Mouse (Mus musculus): ENCODE measurements at regions not wholly inside any gene's neighbourhood (a gene's known extent, or its start where the extent isn't known, plus 50 kb on each side); places are given as distances from the start of the nearest gene placed in this dataset.
"Not testable (repeated sequence)": the region's sequence is repeated elsewhere in the genome, so short reads cannot be mapped to it uniquely, and the experiment has no call there.

GRCm38 (mm10) chr1:64463715-64464290 is 68.6 kb upstream of the Creb1 start:
- DNase-seq (ENCODE audit: low spot score in 2 of 2): no peak

DNA sequence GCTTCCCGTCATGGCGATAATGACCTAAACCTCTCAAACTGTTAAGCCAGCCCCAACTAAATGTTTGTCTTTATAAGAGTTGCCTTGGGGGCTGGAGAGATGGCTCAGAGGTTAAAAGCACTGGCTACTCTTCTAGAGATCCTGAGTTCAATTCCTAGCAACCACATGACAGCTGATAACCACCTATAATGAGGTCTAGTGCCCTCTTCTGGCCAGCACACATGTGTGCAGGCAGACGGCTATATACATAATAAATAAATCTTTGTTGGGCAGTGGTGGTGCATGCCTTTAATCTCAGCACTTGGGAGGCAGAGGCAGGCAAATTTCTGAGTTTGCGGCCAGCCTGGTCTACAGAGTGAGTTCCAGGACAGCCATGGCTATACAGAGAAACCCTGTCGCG is 70.8 kb upstream of the Creb1 start:
- DNase-seq (ENCODE audit: low spot score in 2 of 2): not testable (repeated sequence)

GRCm38 (mm10) chr1:64457872-64458271 is 74.6 kb upstream of the Creb1 start:
- no peak for DNase-seq (ENCODE audit: low spot score in 2 of 2)

DNA sequence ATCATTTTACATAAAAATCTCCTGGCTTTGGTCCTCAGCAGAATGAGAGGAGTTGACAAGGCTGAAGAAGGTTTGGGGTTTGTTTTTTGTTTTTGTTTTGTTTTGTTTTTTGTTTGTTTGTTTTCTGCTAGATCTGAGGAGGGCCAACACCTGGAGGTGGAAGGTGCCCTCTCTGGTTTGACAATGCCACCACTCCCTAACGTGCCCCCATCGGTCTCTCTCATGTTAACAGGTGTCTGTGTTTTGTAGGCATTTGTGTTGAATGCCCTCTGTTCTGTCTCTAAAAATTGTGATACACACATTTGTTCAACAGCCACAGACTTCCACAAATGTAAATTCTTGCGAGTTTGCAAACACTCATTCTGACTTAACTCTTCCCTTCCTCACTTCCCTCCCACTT is 83.3 kb upstream of the Creb1 start:
- DNase-seq (ENCODE audit: low spot score in 2 of 2): no peak

GRCm38 (mm10) chr1:64448090-64448489 is 84.4 kb upstream of the Creb1 start:
- peak; percentile 47 to 77 for DNase-seq (ENCODE audit: low spot score in 2 of 2)

DNA sequence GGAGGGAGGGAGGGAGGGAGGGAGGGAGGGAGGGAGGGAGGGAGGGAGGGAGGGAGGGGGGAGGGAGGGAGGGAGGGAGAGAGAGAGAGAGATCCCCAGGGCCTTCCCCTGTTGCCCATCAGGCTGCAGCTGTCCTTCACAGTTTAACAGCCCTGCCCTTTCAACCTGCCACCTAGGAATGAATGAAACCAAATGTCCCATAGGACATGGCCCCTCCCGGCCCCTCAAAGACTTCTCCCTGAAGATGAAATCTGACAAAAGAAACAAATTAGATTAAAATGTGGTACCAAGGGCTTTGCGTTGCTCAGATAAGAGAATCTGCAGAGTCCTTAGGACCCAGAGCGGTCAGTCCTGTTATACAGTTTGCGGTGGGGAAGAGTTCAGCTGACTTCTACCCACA is 86.0 kb upstream of the Creb1 start:
- no peak for DNase-seq (ENCODE audit: low spot score in 2 of 2)

GRCm38 (mm10) chr1:64445919-64446318 is 86.5 kb upstream of the Creb1 start:
- peak; percentile 53 to 74 for DNase-seq (ENCODE audit: low spot score in 2 of 2)

DNA sequence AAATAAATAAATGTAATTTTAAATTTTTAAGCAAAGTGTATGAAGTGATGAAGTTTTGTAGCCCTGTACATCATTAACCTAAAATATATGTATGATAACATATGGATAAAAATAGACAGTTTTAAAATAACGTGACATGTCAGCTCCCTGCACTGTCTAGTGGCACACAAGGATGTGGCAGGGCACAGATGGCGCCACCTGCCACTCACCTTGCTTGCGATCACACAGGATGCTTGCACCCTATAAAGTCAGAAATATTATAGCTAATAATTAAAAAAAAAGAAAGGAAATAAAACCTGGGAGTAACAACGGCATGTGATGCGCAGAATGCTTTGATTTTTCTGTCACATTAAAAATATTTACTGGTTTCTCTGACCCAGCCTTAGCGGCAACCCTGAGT is 89.0 kb upstream of the Creb1 start:
- DNase-seq (ENCODE audit: low spot score in 2 of 2): no peak

DNA sequence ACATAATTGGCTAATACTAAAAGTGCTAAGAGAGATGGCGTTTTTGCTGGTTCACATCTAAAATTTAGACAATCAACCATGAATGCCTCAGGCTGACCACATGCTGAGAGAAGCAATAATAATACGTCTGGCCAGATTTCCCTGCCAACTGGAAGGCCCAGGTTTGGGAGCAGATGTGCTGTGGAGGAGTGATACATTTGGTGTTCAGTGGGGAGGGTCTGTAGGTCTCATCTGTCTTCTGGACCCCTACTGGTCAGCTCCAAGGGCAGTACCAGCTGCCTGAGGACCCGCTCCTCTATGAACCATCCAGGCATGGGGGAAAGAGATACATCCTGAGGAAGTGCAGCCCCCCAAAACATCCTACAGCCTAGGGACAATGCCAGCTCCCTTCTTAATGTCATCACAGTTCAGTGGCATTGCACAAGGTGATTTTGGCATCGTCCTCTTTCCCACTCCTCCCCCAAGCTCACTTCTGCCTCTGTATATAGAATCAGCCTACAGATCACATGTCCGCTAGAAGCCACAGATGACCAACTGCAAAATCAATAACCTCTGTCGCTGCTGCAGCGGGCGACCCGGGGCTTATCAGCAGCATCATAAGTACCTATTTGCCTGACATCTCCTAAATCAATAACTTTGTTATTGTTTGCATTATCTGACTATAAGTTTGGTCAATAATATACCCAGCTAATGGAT is 90.1 kb upstream of the Creb1 start:
- DNase-seq (ENCODE audit: low spot score in 2 of 2): no peak

DNA sequence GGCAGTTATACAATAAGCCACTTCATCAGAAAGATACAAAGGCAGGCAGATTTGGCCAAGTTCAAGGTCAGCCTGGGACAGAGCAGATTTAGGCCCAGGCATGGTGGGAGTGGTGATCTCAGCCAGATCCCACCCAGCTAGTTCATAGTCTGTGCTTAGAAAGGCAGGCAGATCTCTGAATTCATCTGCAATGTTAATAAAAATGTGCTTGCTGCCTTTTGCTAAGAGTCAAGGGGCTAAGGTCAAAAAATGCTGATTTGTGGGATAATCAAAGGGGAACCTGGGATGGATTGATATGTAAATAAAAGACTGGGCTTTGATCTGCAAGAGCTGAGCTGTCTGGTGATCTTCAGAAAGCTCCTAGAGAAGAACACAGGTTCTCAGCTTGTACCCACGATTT is 109.2 kb upstream of the Creb1 start:
- DNase-seq (ENCODE audit: low spot score in 2 of 2): no peak

DNA sequence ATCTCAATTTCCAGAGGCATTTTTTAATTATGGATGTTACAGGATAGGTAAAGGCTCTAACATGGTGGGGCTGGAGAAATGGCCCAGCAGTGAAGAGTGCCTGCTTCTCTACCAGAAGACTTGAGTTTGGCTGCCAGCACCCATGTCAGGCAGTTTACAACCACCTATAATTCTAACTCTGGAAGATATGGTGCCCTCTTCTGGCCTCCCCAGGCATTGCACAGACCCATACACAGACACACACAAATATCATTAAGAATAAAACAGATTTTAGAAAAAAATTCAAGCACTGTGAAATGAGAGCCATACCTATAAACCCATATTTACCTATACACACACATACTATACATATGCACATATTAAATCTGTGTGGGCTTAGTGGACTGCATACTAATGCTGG is 113.9 kb upstream of the Creb1 start:
- no peak for DNase-seq (ENCODE audit: low spot score in 2 of 2)

GRCm38 (mm10) chr1:64415906-64416305 is 116.5 kb upstream of the Creb1 start:
- no peak for DNase-seq (ENCODE audit: low spot score in 2 of 2)

DNA sequence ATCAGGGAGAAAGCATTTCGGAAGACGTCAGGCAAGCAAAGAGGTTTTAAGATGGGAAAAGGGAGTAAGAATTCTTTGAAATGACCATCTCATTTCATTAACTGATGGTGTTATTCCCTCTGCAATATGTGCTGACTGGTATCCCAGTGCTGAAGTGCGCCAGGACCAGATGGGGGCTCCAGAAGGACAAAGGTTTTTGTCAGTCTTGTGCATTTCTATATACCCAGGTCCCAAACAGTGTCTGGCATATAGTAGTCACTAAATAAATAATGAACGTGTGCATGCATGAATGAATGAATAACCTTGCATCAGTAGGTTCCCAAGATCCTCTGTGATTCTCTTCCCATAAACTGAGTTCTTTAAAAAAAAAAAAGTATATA is 119.3 kb upstream of the Creb1 start:
- no peak for DNase-seq (ENCODE audit: low spot score in 2 of 2)

- no peak for DNase-seq (ENCODE audit: low spot score in 2 of 2)
Measured at GRCm38 (mm10) chr1:64412481-64413180, 119.8 kb upstream of the Creb1 start.

DNA sequence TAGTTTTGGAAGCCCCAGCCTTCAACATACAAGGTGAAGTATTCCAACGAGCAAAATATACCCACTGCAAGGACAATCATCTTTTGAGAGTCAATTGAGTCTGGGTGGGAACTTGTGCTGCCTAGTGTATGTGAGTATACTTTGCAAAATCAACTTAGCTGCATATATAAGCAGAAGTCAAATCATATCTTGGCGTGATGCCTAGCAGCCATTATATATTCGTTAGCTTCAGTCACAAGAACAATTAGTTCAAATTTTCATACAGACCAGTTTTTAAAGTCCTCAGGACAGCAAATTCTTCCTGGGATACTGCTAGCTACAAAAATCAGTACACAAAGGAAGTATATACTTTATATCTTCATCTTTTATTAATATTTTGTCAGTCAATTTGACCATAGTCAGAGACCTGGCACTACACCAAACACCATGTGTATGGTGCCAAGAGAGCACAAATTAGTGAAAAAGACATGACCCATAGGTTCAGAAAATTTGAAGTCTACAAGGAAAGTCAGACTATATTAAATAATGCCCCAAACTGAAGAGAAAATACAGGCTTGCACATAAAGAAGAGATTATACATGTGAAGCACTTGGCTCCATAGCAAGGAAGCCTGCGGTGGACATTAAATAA is 120.5 kb upstream of the Creb1 start:
- no peak for DNase-seq (ENCODE audit: low spot score in 2 of 2)

- no peak for DNase-seq (ENCODE audit: low spot score in 2 of 2)
Measured at GRCm38 (mm10) chr1:64408807-64409582, 123.5 kb upstream of the Creb1 start.

GRCm38 (mm10) chr1:64391525-64391924 is 140.9 kb upstream of the Creb1 start:
- DNase-seq (ENCODE audit: low spot score in 2 of 2): peak in 1 of 2 experiments; percentile 13

- DNase-seq (ENCODE audit: low spot score in 2 of 2): no peak
Measured at GRCm38 (mm10) chr1:64381264-64381663, 151.2 kb upstream of the Creb1 start.

GRCm38 (mm10) chr1:64376426-64376825 is 156.0 kb upstream of the Creb1 start:
- DNase-seq (ENCODE audit: low spot score in 2 of 2): not testable (repeated sequence)

DNA sequence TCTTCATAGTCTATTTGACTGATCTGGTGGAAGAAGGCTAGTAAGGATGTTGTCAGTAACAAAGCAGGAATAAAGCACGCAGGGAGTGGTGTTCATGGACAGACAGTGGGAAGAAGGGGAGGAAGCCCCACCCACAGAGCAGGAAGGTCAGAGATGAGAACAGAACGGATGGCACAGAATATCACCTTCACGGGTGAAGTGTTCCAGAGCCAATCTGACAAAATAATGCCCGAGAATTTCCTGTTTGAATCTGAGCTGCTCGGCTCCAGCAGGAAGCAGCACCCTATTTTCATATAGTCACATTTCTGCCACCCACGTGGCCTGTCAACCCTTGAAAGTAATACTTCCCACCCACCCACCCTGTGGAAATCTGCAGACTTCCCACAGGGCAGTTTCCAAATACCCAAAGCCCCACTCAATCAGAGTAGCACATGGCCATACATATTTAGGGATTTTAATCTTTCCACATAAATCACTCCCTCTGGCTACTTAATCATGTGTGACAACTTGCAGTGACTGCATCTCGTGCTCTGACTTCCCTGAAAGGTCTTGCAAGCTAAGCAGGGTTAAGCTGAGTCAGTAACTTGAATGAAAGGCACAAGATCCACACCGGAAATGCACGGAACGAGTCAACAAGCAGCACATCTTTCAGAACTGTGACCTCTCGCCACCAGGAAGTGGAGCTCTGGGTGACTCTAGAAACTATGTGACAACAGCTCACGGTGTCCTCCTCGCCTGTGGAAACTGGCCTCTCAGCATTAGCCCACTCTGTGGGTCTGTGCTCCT is 158.0 kb upstream of the Creb1 start:
- no peak for DNase-seq (ENCODE audit: low spot score in 2 of 2)

GRCm38 (mm10) chr1:64364095-64364494 is 168.3 kb upstream of the Creb1 start:
- DNase-seq (ENCODE audit: low spot score in 2 of 2): no peak
